Mouse (Mus musculus): ENCODE results near the gene Psmd3. TPM values are rescaled to one million over a fixed set of nuclear protein-coding genes. Genes with fewer than 3 reads are reported as not detected.

The Psmd3 gene
- polyA plus RNA-seq, 1 experiment = not detected

GRCm38 (mm10) chr11:98743655-98744345 lies 61.4 kb downstream of the Psmd3 start:
- TF ChIP-seq CTCF (IDR thresholded peaks at IDR 0.05; ENCODE audit: insufficient read depth, low read depth, low read length) (no peak), POLR2A (IDR thresholded peaks at IDR 0.05; ENCODE audit: insufficient read depth, low read depth, low read length) (no peak)
- Histone ChIP-seq H3K4me1 (ENCODE audit: control insufficient read depth, insufficient read depth, low read length) (peaks cover 58% of the 10 kb centered on the region), H3K4me3 (ENCODE audit: insufficient read depth, low read depth, low read length) (peak overlapping the region; percentile 48), H3K27ac (ENCODE audit: insufficient read depth, low read depth, low read length) (peak overlapping the region; percentile 71)
- 3% methylated on average over 9 of the region's 9 CpGs for WGBS

DNA sequence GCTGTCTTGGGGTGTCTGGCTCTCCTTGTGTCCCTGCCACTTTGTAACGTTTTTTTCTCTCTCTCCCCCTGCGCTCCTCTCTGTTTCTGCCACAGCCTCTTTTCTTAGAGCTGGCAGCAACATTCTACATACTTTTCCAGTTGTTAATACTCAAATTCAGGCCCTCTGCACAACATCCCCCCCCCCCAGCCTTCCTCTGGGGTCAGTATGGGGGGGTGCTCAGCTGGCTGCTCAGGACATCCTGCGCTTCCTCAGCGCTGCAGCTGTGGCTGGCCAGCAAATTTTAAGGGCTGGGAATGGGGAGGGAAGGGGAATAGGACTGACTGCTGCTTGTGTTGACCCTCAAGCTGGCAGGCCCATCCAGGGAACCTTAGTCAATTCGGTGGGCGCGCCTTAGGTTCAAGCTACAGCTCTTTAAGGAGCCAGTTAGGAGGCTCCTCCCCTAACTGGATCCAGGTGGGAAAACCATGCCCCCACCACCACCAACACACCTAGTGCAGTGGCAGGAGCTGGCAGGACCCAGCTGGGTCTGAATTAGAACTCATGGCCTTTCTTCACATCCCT lies 62.2 kb downstream of the Psmd3 start:
- Histone ChIP-seq H3K4me3 (ENCODE audit: insufficient read depth, low read depth, low read length) (peak overlapping the region; percentile 48; the same call in 1 of the 2 replicates), H3K4me1 (ENCODE audit: control insufficient read depth, insufficient read depth, low read length) (peaks cover 59% of the 10 kb centered on the region), H3K27ac (ENCODE audit: insufficient read depth, low read depth, low read length) (peak overlapping the region; percentile 71)
- TF ChIP-seq POLR2A (IDR thresholded peaks at IDR 0.05; ENCODE audit: insufficient read depth, low read depth, low read length) (no peak), CTCF (IDR thresholded peaks at IDR 0.05; ENCODE audit: insufficient read depth, low read depth, low read length) (no peak)
- WGBS = 17% methylated on average over 7 of the region's 7 CpGs

Other genes starting within 250 kb of the Psmd3 start
- not detected in 2 replicates for gene Mien1, start 243.6 kb upstream of the Psmd3 start, polyA plus RNA-seq (2012; ENCODE audit: insufficient read depth, insufficient read length, low replicate concordance, missing spikeins)
- not detected in 2 replicates for gene Grb7, start 236.2 kb upstream of the Psmd3 start, polyA plus RNA-seq (2012; ENCODE audit: insufficient read depth, insufficient read length, low replicate concordance, missing spikeins)
- gene Ikzf3, start 136.5 kb upstream of the Psmd3 start, polyA plus RNA-seq (2012; ENCODE audit: insufficient read depth, insufficient read length, low replicate concordance, missing spikeins) = 249 TPM in 1 of 2 replicates, not detected in the other
- gene Zpbp2, start 131.5 kb upstream of the Psmd3 start, polyA plus RNA-seq (2012; ENCODE audit: insufficient read depth, insufficient read length, low replicate concordance, missing spikeins) = not detected in 2 replicates
- gene Ormdl3, start 95.2 kb upstream of the Psmd3 start, polyA plus RNA-seq (2012; ENCODE audit: insufficient read depth, insufficient read length, low replicate concordance, missing spikeins) = not detected in 2 replicates
- gene Lrrc3c, start 84.3 kb upstream of the Psmd3 start, polyA plus RNA-seq (2012; ENCODE audit: insufficient read depth, insufficient read length, low replicate concordance, missing spikeins) = not detected in 2 replicates
- not detected in 2 replicates for gene Gm12355, start 56.9 kb upstream of the Psmd3 start, polyA plus RNA-seq (2012; ENCODE audit: insufficient read depth, insufficient read length, low replicate concordance, missing spikeins)
- gene Gsdma3, start 56.2 kb upstream of the Psmd3 start, polyA plus RNA-seq (2012; ENCODE audit: insufficient read depth, insufficient read length, low replicate concordance, missing spikeins) = not detected in 2 replicates
- not detected in 2 replicates for gene Gsdma2, start 35.8 kb upstream of the Psmd3 start, polyA plus RNA-seq (2012; ENCODE audit: insufficient read depth, insufficient read length, low replicate concordance, missing spikeins)
- not detected in 2 replicates for gene Gsdma, start 18.2 kb upstream of the Psmd3 start, polyA plus RNA-seq (2012; ENCODE audit: insufficient read depth, insufficient read length, low replicate concordance, missing spikeins)
- gene Csf3, start 18.7 kb downstream of the Psmd3 start, polyA plus RNA-seq (2012; ENCODE audit: insufficient read depth, insufficient read length, low replicate concordance, missing spikeins) = not detected in 2 replicates
- gene Med24, start 46.9 kb downstream of the Psmd3 start, polyA plus RNA-seq (2012; ENCODE audit: insufficient read depth, insufficient read length, low replicate concordance, missing spikeins) = not detected in 2 replicates
- gene Thra, start 58.1 kb downstream of the Psmd3 start, polyA plus RNA-seq (2012; ENCODE audit: insufficient read depth, insufficient read length, low replicate concordance, missing spikeins) = 251 and 495 TPM in 2 replicates
- not detected in 2 replicates for gene Nr1d1, start 92.8 kb downstream of the Psmd3 start, polyA plus RNA-seq (2012; ENCODE audit: insufficient read depth, insufficient read length, low replicate concordance, missing spikeins)
- 206 and 252 TPM in 2 replicates for gene Msl1, start 113.0 kb downstream of the Psmd3 start, polyA plus RNA-seq (2012; ENCODE audit: insufficient read depth, insufficient read length, low replicate concordance, missing spikeins)
- gene Casc3, start 122.4 kb downstream of the Psmd3 start, polyA plus RNA-seq (2012; ENCODE audit: insufficient read depth, insufficient read length, low replicate concordance, missing spikeins) = not detected in 2 replicates
- gene Rapgefl1, start 154.2 kb downstream of the Psmd3 start, polyA plus RNA-seq (2012; ENCODE audit: insufficient read depth, insufficient read length, low replicate concordance, missing spikeins) = 182 TPM in 1 of 2 replicates, not detected in the other
- gene Wipf2, start 181.1 kb downstream of the Psmd3 start, polyA plus RNA-seq (2012; ENCODE audit: insufficient read depth, insufficient read length, low replicate concordance, missing spikeins) = not detected in 2 replicates
- not detected in 2 replicates for gene Cdc6, start 225.2 kb downstream of the Psmd3 start, polyA plus RNA-seq (2012; ENCODE audit: insufficient read depth, insufficient read length, low replicate concordance, missing spikeins)
- not detected in 2 replicates for gene Rara, start 245.3 kb downstream of the Psmd3 start, polyA plus RNA-seq (2012; ENCODE audit: insufficient read depth, insufficient read length, low replicate concordance, missing spikeins)

Measured in olfactory bulb, adult 2 months (tissue).